Mouse (Mus musculus) CD8-positive naive resting alpha-beta T cell, adult 2 months (primary cell): Measurements from ENCODE around the gene Apol8.

Source experiments
- DNase-seq, 2 experiments: peaks; one replicate each; pipeline ENCODE4 v3.0.0; 2022; ENCODE audit warnings: low read depth in 2 of 2, low spot score in 2 of 2

The Apol8 gene

DNA sequence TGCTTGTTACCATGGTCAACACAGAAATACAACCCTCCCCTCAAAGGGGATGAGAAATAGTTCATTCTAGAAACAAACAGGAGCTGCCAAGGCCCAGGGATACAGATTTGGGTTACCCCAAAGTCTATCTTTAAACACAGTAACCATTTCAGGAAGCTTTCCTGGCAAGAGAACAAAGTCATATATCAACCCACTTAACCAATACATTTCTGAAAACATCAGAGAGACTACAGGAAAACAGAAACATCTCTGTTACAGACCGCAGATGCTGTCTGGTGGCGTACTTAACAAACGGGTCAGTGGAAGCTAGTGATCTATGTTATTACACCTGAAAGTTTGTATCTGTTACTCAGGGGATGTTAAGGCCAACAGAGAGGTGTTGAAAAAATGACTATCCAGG lies 51.5 kb downstream of the Apol8 start:
- peak in 1 of 2 experiments; percentile 24 for DNase-seq

- peak in 1 of 2 experiments; percentile 11 for DNase-seq
Measured at GRCm38 (mm10) chr15:77698656-77699055, 58.1 kb downstream of the Apol8 start, which contains the start of gene Apol7e. Gene Apol7e (plus strand): TSS chr15:77698857.
